Mouse (Mus musculus) hindbrain, embryonic 12.5 days (tissue): Measurements from ENCODE around the gene Gpr31b. TPM values are rescaled to one million over a fixed set of nuclear protein-coding genes. Genes with fewer than 3 reads are reported as not detected.
"Not testable (repeated sequence)": the region's sequence is repeated elsewhere in the genome, so short reads cannot be mapped to it uniquely, and the experiment has no call there.

Source experiments
- ATAC-seq: fragments of 200-750 bp; cut with Nextera tagmentation; 2 replicates; pipeline ENCODE4 v1.8.0; 2017; ENCODE audit warnings: moderate TSS enrichment; ENCODE audit not compliant: low FRiP score
- H3K27ac ChIP-seq: fragments of 300-500 bp; sonication (generic); 2 replicates; pipeline ENCODE4 v1.5.1; 2016; ENCODE audit warnings: mild to moderate bottlenecking
- H3K27me3 ChIP-seq: fragments of 300-500 bp; sonication (generic); 2 replicates; pipeline ENCODE4 v1.6.1; 2016; ENCODE audit warnings: mild to moderate bottlenecking
- H3K36me3 ChIP-seq: fragments of 300-500 bp; sonication (generic); 2 replicates; pipeline ENCODE4 v1.6.1; 2016; ENCODE audit warnings: mild to moderate bottlenecking
- H3K4me1 ChIP-seq: fragments of 300-500 bp; sonication (generic); 2 replicates; pipeline ENCODE4 v1.6.1; 2016
- H3K4me2 ChIP-seq: fragments of 300-500 bp; sonication (generic); replicated peaks from 2 replicates; pipeline ENCODE4 v1.6.1; 2016; ENCODE audit warnings: mild to moderate bottlenecking
- H3K4me3 ChIP-seq: fragments of 300-500 bp; sonication (generic); 2 replicates; pipeline ENCODE4 v1.5.1; 2016; ENCODE audit warnings: mild to moderate bottlenecking
- H3K9ac ChIP-seq: fragments of 300-500 bp; sonication (generic); 2 replicates; pipeline ENCODE4 v1.6.1; 2016; ENCODE audit warnings: mild to moderate bottlenecking, moderate library complexity
- H3K9me3 ChIP-seq: fragments of 300-500 bp; sonication (generic); replicated peaks from 2 replicates; pipeline ENCODE4 v1.6.1; 2016; ENCODE audit warnings: mild to moderate bottlenecking
- WGBS: fragments of 180-500 bp; shearing (Covaris S2); methylation state at CpG from one replicate; pipeline ENCODE4 v1.1.7; 2016; 5-methylcytosine and 5-hydroxymethylcytosine counted together
- polyA plus RNA-seq: library from polyadenylated mRNA; unstranded; fragments of >200 nt; fragmentation: Nextera tagmentation; extraction: Ambion mirVana; gene quantifications from 2 replicates; pipeline ENCODE4 v1.2.1, GENCODE M21; 2016

Gene Gpr31b
- polyA plus RNA-seq, 1 experiment from 2014 or later = not detected

- 4% methylated on average over 10 of the region's 10 CpGs for WGBS
Observed at GRCm38 (mm10) chr17:13008528-13008927, 43.6 kb downstream of the Gpr31b start.

GRCm38 (mm10) chr17:13007730-13008425 is 44.2 kb downstream of the Gpr31b start:
- peak; percentile 98 for ATAC-seq

More at GRCm38 (mm10) chr17:13008528-13008927, 43.6 kb downstream of the Gpr31b start:
- Histone ChIP-seq H3K9ac (peak overlapping the region; percentile 83), H3K36me3 (peaks cover 18% of the 10 kb centered on the region; the same call in 1 of the 2 replicates), H3K4me3 (peak overlapping the region; percentile 92), H3K9me3 (no peaks in the 10 kb centered on the region), H3K27ac (peak overlapping the region; percentile 91), H3K27me3 (no peaks in the 10 kb centered on the region), H3K4me2 (peak overlapping the region; percentile 85), H3K4me1 (peaks cover 9% of the 10 kb centered on the region)
- ATAC-seq = no peak

GRCm38 (mm10) chr17:13006984-13007383 is 45.1 kb downstream of the Gpr31b start:
- Histone ChIP-seq H3K4me3 (peak overlapping the region; percentile 92), H3K36me3 (peaks cover 5% of the 10 kb centered on the region; the same call in 1 of the 2 replicates), H3K9me3 (no peaks in the 10 kb centered on the region), H3K9ac (no peak overlapping the region), H3K4me2 (peak overlapping the region; percentile 85), H3K27ac (peak overlapping the region; percentile 60; the same call in 1 of the 2 replicates), H3K27me3 (no peaks in the 10 kb centered on the region), H3K4me1 (peaks cover 9% of the 10 kb centered on the region)
- 52% methylated on average over 5 of the region's 5 CpGs for WGBS
- peak; percentile 18; the same call in 1 of the 2 replicates for ATAC-seq

More at GRCm38 (mm10) chr17:13007730-13008425, 44.2 kb downstream of the Gpr31b start:
- peaks cover 12% of the 10 kb centered on the region; the same call in 1 of the 2 replicates for H3K36me3 ChIP-seq
- H3K9me3 ChIP-seq = no peaks in the 10 kb centered on the region
- peak overlapping the region; percentile 92 for H3K4me3 ChIP-seq
- peak overlapping the region; percentile 83 for H3K9ac ChIP-seq
- H3K27me3 ChIP-seq = no peaks in the 10 kb centered on the region
- H3K27ac ChIP-seq = peak overlapping the region; percentile 91
- H3K4me1 ChIP-seq = peaks cover 9% of the 10 kb centered on the region
- WGBS = under 1% methylated on average over 73 of the region's 76 CpGs
- H3K4me2 ChIP-seq = peak overlapping the region; percentile 85

GRCm38 (mm10) chr17:13006546-13006945 is 45.5 kb downstream of the Gpr31b start, which contains the start of gene Sod2:
TSS of gene Sod2 (plus strand) at chr17:13006846.
- Histone ChIP-seq H3K4me2 (peak within 1 kb of the TSS; percentile 85), H3K9ac (peak within 1 kb of the TSS; percentile 83), H3K4me3 (peak within 1 kb of the TSS; percentile 92), H3K27ac (peak within 1 kb of the TSS; percentile 60; the same call in 1 of the 2 replicates)
- WGBS = 86% methylated on average over 2 of the region's 2 CpGs
- not testable (repeated sequence) for H3K27me3 ChIP-seq, H3K4me1 ChIP-seq, H3K36me3 ChIP-seq, ATAC-seq, H3K9me3 ChIP-seq

GRCm38 (mm10) chr17:13004436-13004835 is 47.7 kb downstream of the Gpr31b start:
- not testable (repeated sequence) for H3K4me2 ChIP-seq, ATAC-seq, H3K4me3 ChIP-seq, H3K27me3 ChIP-seq, H3K9ac ChIP-seq, H3K9me3 ChIP-seq, H3K27ac ChIP-seq, H3K36me3 ChIP-seq, H3K4me1 ChIP-seq
- 76% methylated on average over 2 of the region's 2 CpGs for WGBS

GRCm38 (mm10) chr17:13002243-13002642 is 49.9 kb downstream of the Gpr31b start:
- not testable (repeated sequence) for H3K9ac ChIP-seq, H3K27me3 ChIP-seq, H3K4me1 ChIP-seq, H3K27ac ChIP-seq, H3K4me2 ChIP-seq, H3K9me3 ChIP-seq, H3K4me3 ChIP-seq, H3K36me3 ChIP-seq, ATAC-seq
- WGBS = 92% methylated on average over 5 of the region's 5 CpGs

Other genes with a start within 250 kb of the Gpr31b start
- gene Mas1, start 184.2 kb downstream of the Gpr31b start, polyA plus RNA-seq = 0.27 and 0.41 TPM in 2 replicates
- gene Mrgprh, start 176.3 kb downstream of the Gpr31b start, polyA plus RNA-seq = 0.12 TPM in 1 of 2 replicates, not detected in the other
- gene Pnldc1, start 142.1 kb downstream of the Gpr31b start, polyA plus RNA-seq = 1.5 TPM in 2 replicates
- gene Tcp1, start 136.6 kb downstream of the Gpr31b start, polyA plus RNA-seq = 432 and 477 TPM in 2 replicates
- 136 and 148 TPM in 2 replicates for gene Mrpl18, start 136.0 kb downstream of the Gpr31b start, polyA plus RNA-seq
- gene Acat3, start 111.7 kb downstream of the Gpr31b start, polyA plus RNA-seq = 1.1 and 1.3 TPM in 2 replicates
- gene Acat2, start 91.5 kb downstream of the Gpr31b start, polyA plus RNA-seq = 352 and 367 TPM in 2 replicates
- gene Wtap, start 58.1 kb downstream of the Gpr31b start, polyA plus RNA-seq = 111 and 122 TPM in 2 replicates
- 102 and 108 TPM in 2 replicates for gene Sod2, start 45.5 kb downstream of the Gpr31b start, polyA plus RNA-seq
- gene Tcp10b, start 8.8 kb upstream of the Gpr31b start, polyA plus RNA-seq = 0.26 TPM in 1 of 2 replicates, not detected in the other
- not detected in 2 replicates for gene Unc93a, start 79.5 kb upstream of the Gpr31b start, polyA plus RNA-seq
- not detected in 2 replicates for gene Smok2a, start 168.9 kb upstream of the Gpr31b start, polyA plus RNA-seq
- gene Smok2b, start 178.0 kb upstream of the Gpr31b start, polyA plus RNA-seq = not detected in 2 replicates